Mouse (Mus musculus) kidney, adult 9 months (tissue): ENCODE measurements around the gene Tprn.
"Not testable (repeated sequence)": the region's sequence is repeated elsewhere in the genome, so short reads cannot be mapped to it uniquely, and the experiment has no call there.

Experiments
- DNase-seq: peaks from one replicate; pipeline ENCODE4 v3.0.0; 2022

Tprn gene

DNA sequence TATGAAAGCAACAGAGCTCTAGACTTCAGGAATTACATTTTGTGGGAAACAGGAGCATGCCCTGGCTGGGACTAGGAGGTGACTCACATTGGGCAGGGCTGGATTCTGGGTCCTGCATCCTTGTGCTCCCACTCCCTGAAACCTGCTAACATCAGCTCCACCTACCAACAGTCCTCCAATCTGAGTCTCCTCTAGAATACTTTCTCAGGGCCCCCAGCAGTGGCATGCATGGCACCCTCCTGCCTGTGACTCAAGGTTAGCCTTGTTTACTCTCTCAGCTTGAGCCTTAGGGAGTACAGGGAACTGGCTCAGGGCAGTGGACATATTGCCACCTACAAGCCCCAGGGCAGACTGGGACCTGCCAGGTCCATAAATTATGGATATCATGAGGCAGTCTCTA, 24.3 kb upstream of the Tprn start:
- DNase-seq, result no peak

DNA sequence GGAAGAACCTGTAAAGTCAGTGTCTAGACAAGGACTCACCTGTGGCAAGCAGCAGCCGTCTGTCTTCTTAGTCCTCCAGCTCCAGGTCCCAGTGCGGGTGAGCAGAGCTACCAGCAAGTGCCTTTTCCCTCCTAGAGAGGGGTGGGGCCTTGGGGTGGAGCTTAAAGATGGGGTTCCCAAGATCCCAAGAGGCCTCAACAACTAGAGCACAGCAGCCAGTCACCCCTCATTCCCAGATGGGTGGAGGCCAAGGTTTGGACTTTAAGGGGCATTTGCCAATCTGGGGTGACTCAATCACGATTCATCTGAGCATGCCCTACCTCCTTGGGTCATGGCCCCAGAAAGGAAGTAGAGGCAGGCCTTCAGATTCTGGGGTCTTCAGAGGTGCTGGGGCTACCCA, 22.7 kb upstream of the Tprn start:
- DNase-seq, result no peak

DNA sequence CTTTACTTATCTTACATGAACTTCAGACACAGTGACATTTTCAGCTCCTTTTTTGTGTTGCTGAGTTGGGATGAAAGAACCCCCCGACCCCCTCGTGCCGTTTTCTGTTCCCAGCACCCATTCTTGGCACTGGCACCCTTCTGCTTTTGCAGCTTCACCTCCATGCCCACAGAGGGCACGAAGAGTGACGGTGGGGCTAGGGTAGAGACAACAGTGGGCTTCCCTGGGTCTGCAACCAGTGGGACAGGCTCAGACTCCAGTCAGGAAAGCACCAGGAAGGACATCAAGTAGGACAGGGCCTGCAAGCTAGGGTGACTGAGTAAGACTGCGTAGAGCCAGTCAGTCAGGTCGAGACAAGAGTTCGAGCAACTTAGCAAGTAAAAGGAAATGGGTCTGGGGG, 22.1 kb upstream of the Tprn start:
- DNase-seq, result no peak

DNA sequence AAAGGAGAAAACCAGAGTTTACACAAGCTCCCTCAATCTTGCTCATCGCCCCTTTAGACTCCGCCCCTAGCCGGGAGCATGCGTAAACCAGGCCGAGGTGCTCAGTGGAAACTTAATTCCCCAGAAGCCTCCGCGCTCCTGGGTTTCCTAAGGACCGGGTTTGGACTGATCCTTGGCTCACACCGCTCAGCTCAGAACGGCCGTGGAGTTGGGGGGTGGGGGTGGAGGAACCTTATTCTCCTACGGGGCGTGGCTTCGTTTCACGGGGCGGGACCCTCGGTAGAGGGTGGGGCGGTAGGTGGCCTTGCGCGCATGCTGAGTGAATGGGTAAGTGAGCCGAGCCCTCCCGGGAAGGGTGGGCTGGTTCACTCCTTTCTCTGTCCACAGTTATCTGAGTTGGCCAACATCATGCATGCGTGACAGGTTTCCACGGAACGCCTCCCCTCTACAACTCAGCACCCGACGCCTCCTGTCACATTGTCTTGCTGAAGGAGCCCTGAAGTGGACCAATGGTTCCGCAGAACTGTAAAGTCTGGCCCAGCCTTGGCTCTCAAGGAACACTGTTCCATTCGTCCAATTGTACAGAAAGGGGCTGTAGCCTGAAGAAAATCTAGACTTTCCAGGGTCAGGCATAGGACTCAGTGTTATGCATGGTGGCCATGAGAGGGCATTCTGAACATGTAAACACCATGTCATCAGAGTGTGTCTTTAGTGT, 21.5 kb upstream of the Tprn start:
- DNase-seq, result peak; percentile 90

DNA sequence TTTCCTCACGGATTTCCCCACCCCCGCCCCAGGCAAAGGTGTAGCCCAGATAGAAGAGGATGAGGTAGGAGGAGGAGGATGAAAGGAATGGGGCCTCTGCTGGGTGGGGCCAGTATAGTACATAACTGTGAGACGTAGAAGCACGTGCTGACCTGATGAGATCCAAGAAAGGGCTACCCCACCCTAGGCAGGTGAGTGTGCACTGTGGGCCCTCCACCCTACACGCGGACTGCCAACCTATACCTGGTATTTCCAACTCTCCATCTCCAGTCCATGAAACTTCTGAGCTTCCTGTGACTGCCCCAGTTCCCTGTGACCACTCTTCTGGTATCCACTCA, 21.0 kb upstream of the Tprn start:
- no peak for DNase-seq

DNA sequence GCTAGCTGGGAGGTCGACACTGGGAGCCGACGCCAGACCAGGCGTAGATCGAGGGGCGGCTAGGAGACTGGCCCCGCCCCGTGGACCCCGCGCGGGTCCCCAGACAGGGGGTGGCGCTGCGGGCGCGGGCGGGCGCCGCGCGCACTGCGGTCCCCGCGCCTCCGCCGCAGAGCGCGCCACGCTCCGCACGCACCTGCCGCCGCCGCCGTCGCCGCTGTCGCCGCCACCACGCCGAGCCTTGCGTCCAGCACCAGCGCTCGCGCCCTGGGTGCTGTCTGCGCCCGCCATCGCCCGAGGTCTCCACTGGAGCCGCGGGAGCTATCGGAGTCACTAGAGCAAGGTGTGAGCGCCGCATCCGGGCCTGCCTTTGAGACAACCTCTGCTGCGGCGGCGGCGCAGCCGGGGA, 20.3 kb upstream of the Tprn start, which contains the start of the genes Rnf208 and Cysrt1:
TSS of gene Rnf208 (plus strand) at position 155 of the 406 bp plus-strand sequence.
TSS of gene Cysrt1 (minus strand) at position 352 of the 406 bp plus-strand sequence.
- DNase-seq, result no peak

DNA sequence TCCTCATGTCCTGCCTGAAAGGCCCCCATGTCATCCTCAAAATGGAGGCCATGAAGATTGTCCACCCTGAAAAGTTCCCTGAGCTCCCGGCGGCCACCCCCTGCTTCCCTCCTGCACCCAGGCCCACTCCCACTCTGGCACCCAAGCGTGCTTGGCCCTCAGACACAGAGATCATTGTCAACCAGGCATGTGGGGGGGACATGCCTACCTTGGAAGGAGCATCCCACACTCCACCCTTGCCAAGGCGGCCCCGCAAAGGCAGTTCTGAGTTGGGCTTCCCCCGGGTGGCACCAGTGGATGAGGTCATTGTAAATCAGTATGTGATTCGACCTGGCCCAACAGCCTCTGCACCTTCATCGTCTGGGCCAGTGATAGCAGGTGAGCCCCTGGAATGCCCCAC, 19.1 kb upstream of the Tprn start:
- no peak for DNase-seq

DNA sequence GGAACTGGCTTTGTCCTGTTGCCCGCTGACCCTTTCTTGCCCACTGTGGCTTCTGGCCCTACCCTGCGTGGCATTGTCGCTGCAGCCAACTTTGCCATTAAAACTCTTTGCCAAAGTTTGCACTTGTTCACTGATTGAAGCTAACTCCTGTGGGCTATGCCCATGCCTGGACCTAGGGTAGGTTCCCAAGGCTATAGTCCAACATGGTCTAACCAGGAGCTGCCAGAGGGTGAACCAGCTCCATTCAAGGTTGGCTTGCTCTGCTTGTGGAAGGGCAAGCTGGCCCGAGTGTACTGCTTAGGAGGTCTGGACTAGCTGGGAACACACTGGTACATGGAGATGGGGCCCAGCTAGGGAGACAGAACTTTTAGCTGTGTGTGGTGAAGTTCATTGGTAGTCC, 18.3 kb upstream of the Tprn start:
- DNase-seq, result peak; percentile 52

DNA sequence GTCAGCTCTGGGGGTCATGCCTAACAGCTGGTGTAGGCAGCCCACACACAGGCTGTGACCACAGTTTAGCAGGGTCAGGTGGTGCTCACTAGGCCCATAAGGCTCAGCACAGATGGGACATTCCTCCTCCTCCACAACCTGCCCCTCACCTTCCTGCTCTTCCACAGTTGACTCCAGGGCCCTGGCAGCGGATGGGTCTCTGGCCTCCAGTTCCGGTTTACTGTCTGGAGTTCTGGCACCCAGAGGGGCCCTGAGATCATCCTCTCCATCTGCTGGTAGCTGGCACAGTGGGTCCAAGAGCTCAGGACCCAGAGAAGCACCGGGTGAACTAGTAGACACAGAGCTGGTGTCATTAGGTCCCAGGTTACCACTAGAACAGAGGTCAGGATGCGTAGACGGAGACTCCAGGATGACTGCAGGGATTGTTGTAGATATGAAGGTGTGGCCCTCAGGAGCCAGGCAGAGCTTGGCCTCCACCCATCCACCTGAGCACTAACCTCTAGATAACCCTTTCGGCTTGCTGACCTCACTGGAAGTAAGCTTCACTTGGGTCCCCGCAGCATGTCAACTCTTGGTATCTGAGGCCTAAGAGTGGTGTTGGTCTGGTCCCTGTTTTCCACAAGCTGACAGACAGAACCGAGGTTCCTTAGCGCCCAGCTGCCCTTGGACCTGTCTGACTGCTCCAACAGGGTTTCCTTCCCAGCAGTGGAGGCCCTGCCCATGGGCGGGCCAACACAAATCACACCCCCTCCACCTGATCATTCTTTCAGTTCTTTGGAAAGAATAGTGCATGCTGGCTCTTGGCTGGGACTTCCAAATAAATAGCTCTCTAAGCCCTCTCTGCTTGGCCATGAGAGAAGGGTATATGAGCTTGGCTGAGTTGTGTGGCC, 16.0 kb upstream of the Tprn start, which contains the start of gene AL732309.1:
TSS of gene AL732309.1 (minus strand) at position 681 of the 890 bp plus-strand sequence.
- DNase-seq, result peak; percentile 60

DNA sequence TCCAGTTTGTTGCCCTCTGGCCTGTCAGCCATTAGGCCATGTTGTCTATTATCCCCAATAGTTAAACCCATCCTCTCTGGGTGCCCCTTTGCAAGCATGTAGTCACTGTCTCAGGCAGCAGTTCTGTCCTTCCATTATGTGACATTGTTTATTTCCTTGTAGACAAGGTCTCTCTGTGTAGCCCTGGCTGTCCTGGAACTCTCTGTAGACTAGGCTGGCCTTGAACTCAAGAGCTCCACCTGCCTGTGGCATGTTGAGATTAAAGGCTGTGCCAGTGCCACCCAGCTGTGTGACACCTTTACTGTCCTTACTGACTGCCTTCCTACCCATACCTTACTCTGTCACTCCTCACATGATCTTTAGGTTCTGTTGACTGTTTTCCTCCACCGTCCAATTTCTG, 10.1 kb upstream of the Tprn start:
- peak; percentile 51 for DNase-seq

DNA sequence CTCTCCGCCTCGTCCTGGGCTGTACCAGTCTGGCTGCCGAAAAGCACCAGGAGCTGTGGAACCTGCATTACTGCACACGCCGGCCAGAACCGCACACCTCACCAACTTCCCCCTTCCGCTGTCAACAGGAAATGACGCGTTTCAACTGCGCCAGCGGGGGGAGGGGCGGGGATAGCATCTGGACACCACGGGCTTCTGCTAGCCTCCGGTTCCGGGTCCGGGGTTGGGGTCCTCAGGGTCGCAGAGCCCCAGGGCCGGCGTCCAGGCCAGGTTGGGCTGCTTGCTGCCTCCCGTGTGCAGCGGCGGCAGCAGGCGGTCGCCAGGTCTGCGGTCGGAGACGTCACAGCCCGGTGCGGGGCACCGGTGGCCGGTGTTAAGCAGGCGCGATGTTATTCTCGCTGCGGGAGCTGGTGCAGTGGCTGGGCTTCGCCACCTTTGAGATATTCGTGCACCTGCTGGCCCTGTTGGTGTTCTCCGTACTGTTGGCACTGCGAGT, 7.1 kb upstream of the Tprn start, which contains the start of gene Tmem203:
TSS of gene Tmem203 (plus strand) at position 156 of the 496 bp plus-strand sequence.
- peak; percentile 87 for DNase-seq

DNA sequence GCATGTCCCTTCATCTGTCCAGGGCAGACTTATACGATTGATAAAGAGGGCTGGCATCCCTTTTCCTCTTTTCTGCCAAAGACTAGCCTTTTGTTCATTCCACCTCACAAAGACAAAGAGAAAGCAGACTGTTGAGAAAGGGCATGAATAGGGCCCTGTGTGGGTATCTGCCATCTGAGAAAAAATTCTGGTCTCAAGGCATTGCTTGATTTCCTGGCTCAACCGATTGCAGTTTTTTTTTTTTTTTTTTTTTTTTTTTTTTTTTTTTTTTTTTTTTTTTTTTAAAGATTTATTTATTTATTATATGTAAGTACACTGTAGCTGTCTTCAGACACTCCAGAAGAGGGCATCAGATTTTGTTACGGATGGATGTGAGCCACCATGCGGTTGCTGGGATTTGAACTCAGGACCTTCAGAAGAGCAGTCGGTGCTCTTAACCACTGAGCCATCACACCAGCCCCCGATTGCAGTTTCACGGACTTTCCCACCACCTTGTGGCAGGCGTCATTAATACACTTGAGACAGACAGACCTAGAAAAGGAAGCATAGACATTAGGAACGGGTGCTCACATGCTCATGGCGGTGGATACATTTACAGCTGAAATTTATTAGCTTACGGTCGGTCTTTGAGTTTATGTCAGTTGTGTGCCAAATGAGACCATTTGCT, 5.8 kb upstream of the Tprn start:
- peak; percentile 64 for DNase-seq

DNA sequence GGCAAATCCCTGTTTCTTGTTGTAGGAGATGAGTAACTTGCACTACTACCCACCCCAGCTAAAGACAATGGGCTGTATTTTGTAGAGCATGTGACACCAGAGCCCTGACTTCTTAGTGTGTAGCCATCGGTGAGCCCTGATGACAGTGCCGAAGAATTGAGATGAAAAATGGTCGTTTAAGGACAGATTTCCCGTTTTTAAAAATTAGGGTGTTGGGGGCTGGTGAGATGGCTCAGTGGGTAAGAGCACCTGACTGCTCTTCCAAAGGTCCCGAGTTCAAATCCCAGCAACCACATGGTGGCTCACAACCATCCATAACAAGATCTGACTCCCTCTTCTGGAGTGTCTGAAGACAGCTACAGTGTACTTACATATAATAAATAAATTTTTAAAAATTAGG, 5.2 kb upstream of the Tprn start:
- not testable (repeated sequence) for DNase-seq

DNA sequence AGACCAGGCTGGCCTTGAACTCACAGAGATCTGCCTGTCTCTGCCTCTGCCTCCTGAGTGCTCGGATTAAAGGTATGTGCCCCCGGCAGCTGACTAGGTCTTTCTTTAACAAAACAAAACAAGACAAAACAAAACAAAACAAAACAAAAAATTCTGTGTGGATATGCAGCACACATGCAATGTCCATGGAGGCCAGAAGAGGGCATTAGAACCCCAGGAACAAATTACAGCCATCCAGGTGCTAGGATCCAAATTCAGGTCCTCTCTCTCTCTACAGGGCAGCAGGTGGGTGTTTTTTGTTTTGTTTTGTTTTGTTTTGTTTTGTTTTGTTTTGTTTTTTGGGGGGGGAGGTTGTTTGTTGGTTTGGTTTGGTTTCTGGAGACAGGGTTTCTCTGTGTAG, 3.5 kb upstream of the Tprn start:
- no peak for DNase-seq

DNA sequence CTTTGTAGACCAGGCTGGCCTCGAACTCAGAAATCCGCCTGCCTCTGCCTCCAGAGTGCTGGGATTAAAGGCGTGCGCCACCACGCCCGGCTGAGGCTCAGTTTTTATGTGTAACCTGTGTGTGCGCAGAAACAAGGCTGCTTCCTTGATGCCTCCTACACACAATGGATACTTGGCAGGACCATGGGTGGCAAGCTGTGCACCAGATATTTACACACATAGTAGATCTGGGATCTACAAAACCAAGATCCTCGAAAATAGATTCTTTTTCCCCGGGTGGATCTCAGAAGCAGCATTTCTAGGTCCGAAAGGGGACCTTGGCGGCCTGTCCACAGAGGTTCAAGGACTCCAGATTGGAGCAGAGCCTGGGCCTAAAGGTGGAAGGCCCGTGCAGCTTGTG, 548 bp upstream of the Tprn start:
- DNase-seq, result no peak

DNA sequence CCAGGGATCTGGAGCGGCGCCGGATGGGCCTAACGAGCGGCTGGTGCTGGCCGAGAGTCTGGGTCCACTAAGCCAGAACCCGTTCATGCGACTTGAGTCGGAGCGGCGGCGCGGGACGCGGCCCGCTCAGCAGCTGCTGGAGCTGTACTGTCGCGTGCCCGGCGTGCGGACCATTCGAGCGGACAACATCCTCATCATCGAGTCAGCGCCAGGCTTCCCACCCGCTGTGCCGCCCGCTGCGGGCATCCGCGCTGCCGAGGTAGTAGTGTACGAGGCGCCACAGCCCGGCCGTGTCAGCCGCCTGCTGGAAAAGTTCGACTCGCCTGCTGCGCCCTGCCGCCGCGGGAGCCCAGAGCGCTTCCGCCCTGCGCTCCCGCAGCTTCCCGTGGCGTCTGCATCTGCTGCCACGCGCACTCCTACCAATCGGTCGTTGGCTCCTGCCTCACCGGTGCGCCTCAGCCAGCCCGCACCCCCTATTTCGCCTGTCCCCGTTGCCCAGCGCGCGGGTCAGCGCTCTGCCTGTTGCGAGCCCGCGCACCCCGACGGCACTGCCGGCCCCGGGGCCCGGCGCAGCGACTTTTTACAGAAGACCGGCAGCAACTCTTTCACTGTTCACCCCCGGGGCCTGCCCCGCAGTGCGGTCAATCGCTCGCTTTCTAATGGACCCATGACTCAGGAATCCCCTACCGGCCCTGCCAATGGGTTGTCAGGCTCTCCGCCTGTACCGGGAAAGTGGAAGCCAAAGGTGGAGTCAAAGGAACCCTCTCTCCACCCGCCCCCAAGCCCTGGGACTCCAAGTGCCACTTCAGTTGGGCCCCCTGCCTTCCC, 591 bp downstream of the Tprn start:
- DNase-seq, result peak; percentile 40

DNA sequence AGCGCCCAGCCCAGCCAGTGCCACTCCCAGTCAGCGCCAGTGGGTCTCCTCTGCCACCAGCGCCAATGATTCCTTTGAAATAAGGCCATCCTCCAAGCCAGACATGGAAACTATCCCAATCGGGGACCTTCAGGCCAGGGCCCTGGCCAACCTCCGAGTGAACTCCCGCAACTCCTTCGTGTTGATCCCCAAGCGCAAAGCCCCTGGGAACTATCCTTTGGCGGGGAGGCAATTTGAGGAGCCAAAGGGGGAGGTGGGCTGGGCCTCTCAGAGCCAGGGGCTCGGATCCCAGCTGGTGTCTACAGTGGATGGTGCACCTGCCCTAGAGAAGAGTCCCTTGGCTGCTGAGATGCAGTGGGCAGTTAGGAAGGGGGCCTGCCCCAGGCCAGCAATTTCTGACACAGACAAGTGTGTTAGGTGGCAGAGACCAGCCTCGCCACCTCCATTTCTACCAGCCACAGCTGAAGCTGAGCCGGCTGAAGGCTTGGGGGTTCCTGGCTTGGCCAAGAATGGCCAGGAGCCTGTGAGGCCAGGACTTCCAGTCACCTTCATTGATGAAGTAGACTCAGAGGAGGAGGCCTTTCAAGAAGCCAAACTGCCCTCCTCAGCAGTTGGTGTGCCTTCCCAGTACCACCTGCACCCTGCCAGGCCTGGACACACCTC, 1.3 kb downstream of the Tprn start:
- no peak for DNase-seq

DNA sequence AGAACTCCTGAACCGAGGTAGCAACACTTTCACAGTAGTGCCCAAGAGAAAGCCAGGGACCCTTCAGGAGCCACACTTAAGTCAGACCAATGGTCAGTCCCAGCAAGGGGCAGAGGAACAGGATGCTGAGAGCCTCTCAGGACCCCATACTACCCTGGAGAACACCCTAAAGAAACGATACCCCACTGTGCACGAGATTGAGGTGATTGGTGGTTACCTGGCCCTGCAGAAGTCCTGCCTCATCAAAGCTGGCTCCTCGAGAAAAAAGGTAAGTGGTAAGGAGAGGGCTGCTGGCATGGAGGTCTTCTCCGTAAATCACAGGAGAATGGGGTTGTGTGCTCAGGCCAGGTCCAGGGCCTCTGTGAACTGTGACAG, 1.9 kb downstream of the Tprn start:
- DNase-seq, result no peak

DNA sequence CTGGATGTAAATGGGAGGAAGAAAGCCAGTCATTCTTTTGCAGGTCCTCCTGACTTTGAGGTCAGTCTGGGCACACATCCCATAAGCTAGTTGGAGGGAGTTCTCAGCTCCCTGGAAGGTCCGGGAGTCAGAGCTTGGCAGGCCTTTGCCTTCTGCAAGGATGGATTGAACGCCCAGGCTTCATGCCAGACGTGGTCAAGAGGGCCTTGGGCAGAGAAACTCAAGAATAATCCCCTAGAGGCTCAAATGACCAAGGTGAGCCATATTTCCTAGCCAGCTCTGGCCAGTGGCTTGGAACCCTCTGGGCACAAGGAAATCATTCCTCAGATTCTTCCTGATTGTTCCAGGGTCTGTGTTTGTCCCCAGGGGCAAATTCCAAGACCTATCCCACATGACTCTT, 2.4 kb downstream of the Tprn start:
- peak; percentile 94 for DNase-seq

DNA sequence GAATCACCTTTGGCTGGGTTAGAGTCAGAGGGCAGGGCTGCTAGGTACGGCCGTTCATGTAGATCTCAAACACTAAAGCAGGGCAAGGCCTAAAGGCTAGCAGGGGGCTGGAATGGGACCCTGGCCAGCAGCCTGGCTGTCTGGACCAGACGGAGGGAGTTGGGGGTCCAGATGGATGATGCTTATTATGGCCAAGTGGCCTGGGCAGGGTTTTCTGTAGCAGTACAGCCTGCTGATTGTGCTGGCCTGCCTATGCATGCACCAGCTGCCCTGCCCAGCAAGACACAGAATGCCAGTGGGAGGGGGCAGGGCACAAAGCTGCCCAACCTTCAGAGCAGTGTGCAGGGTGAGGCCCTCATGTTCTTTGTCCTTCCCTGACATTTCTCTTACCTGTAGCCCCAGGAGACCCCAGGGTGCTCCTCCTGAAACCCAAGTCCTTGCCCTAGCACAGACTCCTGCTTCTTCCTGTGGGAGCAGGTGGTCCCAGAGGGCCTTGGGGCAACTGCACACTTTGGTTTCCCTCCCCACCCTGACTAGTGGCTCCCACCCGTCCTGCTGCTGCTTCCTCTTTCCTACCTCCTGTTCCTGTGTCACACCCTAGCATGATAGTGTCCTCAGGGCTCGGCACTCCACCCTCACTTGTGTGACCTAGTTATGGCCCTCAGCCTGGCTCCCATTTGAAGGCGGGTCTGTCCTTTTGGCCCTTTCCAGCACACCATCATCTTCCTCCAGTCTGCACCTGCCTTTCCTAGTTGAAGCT, 3.7 kb downstream of the Tprn start:
- DNase-seq, result peak; percentile 61

DNA sequence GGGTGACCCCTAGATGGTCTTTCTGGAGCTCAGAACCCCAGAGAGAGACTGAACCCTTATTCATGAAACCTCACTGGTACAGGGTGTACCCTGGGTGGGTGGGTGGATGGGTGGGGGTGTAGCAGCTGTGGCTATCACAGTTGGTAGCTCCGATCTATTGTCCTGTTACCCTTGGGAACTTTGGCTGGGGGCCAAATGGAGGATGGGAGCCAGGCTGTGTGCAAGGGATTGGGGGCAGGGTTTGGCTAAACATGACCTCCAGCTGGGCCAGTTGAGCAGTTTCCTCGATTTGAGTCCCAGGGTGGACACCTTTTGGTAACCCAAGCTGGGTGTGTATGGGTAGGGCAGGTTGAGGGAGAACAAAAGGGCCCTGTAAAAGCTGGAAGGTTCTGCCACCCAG, 4.3 kb downstream of the Tprn start:
- DNase-seq, result peak; percentile 79
